Mouse (Mus musculus) embryonic fibroblast, embryonic 13.5 days (primary cell): Measurements from ENCODE around the gene Gm28035.

Experiments used
- CTCF ChIP-seq: IDR thresholded peaks from 2 replicates; pipeline ENCODE4 v1.5.1; 2011; ENCODE audit warnings: mild to moderate bottlenecking, control low read depth, low read length, moderate library complexity, borderline replicate concordance; ENCODE audit not compliant: insufficient read depth
- POLR2A ChIP-seq: IDR thresholded peaks from 2 replicates; pipeline ENCODE4 v1.6.1; 2011; ENCODE audit warnings: low read depth, mild to moderate bottlenecking, control low read depth, low read length, moderate library complexity

DNA sequence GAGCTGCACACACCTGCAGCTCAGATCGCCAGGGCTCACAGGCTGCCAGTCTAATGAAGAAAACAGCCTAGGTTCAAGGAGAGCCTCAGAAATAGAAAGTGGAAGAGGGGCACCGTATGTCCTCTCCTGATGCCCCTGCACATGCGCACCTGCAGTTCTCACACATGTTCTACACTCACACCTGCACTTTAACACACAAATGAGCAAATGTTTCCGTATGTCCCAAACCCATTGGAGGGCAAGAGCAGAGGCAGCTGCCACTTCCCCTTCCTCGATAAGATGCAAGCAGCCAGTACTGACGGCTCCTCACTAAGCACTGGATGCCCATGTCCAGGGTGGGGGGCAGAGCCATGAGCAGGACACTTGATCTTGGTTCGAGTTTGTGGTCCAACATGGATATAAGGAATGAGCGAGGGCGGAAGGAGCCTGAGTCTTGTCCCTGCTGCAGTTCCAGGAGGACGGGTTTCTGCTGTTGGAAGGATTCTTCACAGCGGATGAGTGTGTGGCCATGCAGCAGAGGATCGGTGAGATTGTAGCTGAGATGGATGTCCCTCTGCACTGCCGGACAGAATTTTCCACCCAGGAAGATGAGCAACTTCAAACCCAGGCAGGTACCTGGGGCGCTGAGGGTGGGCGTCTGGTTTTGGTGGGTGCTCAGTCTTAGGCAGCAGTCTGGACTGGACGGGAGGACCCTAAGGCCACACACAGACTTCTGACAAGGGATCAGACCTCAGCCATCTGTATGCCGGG is 29.0 kb downstream of the Gm28035 start:
- no peak for TF ChIP-seq POLR2A
- TF ChIP-seq CTCF = no peak
